Mouse (Mus musculus) right cerebral cortex, postnatal 36 days (tissue): ENCODE data around the gene Rasgrf2.
A peak's percentile ranks its signal among the peaks of the same experiment; 100 is the strongest.

Experiments
- DNase-seq, 2 experiments: peaks; one replicate each; pipeline ENCODE4 v3.0.0; 2022; ENCODE audit warnings: low spot score in 2 of 2, mixed read lengths in 1 of 2

Rasgrf2 gene

DNA sequence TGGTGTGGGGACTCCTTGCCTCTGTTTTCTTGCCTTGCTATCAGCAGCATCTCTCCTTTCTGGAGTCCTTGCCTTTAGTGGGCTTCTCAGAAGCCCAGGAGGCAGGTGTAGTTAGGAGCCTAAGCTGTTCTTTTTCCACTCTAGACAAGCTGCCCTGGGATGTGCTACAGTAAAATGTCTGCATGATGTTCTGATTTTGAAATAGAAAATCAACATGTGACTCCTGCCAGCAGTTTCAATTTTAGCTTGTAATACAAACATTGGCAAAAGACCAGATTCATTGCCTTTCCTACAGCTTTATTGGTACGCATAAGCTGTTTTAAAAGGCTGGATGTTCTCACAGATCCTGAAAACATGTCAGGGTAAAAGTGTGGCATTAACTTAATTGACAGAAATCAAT lies 176.3 kb downstream of the Rasgrf2 start:
- peak in 1 of 2 experiments; percentile 47 for DNase-seq

GRCm38 (mm10) chr13:91940113-91940512 lies 191.3 kb downstream of the Rasgrf2 start:
- DNase-seq, result no peak

DNA sequence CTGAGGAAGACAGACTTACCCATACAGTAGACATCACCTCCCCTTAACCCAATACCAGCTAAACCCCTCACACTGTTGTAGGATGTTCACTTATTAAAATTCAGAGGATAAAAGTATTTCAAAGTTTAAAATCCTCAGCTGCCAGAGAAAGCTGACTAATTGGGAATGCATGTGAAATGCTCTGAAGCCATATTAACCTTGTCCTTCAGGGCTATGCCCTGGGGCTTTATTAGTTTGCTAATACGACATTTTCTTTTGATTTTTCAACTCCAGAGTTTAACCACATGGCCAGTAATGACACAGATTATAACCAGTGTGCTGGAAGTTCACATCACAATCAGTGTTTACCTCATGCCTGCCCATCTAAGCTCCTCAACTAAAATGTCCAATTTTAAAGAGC lies 192.6 kb downstream of the Rasgrf2 start:
- no peak for DNase-seq

- DNase-seq, result no peak
Measured at GRCm38 (mm10) chr13:91937232-91937631, 194.2 kb downstream of the Rasgrf2 start.

DNA sequence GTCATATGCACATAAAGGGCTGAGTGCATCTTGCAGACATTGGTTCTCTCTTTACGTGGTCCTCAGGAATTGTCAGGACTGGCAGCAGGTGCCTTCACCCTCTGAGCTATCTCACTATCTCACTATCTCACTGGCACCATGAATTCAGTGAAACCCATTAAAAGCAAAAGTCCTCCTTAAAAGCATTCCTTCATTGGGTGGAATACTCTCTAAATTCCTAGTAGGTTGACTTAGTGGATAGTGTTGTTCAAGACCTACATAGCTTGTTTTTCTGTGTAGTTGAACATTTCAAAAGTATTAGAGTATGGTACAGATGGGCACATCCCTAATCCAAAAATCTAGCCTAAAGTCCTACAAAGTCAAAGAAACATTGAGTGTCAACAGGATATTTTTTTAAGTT lies 199.3 kb downstream of the Rasgrf2 start:
- DNase-seq, result no peak

- DNase-seq, result peak in 1 of 2 experiments; percentile 23
Measured at GRCm38 (mm10) chr13:91929943-91930726, 201.3 kb downstream of the Rasgrf2 start.

DNA sequence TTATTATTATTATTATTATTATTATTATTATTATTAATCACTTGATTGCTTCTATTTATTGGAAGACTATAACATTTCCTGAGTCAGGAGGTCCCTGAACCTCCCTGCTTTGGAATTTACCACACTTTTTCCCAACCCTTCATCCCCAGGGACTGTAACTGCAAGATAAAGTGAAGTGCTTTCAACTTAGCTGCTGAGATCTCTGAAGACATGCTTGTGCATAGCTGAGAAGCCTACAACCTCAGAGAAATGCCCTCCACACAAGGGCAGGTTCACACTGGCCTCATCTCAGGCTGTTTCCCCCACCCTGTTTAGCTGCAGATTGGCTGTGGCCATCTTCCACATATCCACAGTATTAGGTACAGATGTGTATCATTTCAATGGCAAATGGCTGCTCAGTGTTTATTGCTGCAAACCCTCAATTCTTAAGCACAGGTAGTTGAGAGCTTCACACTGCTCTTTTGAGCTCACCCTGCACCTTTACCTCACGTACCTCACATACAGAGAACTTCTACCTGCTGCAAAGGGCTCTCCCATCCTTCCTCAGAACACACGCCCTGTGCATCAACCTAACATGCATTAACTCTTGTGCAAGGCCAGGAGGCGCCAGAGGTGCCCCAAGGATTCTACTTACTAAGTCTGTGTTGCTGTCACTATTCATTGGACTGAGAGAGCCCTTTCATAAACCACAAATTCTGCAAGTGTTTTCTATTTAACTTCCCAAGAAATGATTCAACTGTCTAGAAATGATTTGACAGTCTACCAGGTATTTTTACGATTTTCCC lies 202.7 kb downstream of the Rasgrf2 start:
- DNase-seq, result no peak

DNA sequence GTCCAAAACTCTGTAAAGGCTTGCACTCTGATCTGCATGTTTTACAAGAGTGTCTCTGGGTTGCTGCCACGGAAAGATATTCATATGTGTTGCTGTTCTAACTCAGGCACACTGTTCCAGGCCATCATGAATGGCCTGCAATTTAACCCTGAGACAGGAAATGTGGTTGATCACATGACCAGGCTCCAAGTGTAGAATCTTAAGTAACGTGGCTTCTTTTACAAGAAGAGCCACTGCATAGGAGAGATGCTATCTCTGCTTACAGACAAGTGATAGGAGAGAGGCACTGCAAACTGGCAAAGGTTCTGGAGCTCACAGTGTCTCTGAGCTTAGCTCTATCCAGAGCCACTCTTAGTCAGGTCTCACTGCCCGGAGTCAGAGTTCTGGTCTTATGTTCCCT lies 210.4 kb downstream of the Rasgrf2 start:
- DNase-seq, result no peak

GRCm38 (mm10) chr13:91918764-91919163 lies 212.7 kb downstream of the Rasgrf2 start:
- no peak for DNase-seq

- DNase-seq, result no peak
Measured at GRCm38 (mm10) chr13:91917835-91918234, 213.6 kb downstream of the Rasgrf2 start.

DNA sequence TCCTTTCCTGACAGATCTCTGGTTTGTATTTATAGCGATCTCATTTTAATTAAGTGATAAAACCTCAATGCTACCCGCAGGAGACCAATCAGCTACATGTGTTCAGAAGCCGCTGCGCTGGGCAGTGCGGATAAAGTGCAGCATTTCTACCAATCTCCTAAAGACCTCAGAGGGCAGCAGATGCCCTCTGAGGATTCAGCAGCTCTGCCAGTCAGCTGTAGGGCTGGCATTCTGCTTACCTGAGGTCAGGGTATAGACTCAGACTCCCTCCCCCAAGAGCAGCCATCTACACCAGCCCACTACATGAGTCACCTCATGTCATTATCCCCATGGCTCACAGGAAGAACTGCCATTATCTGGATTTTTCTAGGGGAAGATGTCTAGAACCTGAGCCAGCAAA lies 215.1 kb downstream of the Rasgrf2 start:
- no peak for DNase-seq

- peak in 1 of 2 experiments; percentile 53 for DNase-seq
Measured at GRCm38 (mm10) chr13:91915582-91916239, 215.7 kb downstream of the Rasgrf2 start.

- DNase-seq, result no peak
Measured at GRCm38 (mm10) chr13:91915192-91915581, 216.3 kb downstream of the Rasgrf2 start.

DNA sequence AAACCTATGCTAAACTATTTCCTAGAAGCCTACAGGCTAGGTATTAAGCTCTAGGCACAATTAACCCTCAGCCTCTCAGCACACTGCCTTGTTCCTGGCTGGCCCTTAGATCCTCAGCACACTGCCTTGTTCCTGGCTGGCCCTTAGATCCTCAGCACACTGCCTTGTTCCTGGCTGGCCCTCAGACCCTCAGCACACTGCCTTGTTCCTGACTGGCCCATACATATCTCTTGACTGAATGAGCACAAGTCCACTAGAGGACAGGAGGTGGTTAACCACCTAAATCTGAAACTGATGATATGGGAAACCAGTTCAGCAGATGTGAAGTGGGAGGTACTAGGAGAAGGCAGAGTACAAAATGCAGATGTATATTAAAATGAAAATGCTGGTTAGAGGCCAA lies 219.8 kb downstream of the Rasgrf2 start:
- no peak for DNase-seq

- DNase-seq, result no peak
Measured at GRCm38 (mm10) chr13:91911211-91911610, 220.2 kb downstream of the Rasgrf2 start.

- peak; percentile 66 to 67 for DNase-seq
Measured at GRCm38 (mm10) chr13:91908202-91908980, 223.1 kb downstream of the Rasgrf2 start.

- no peak for DNase-seq
Measured at GRCm38 (mm10) chr13:91906338-91906737, 225.1 kb downstream of the Rasgrf2 start.

- no peak for DNase-seq
Measured at GRCm38 (mm10) chr13:91896476-91896875, 235.0 kb downstream of the Rasgrf2 start.

DNA sequence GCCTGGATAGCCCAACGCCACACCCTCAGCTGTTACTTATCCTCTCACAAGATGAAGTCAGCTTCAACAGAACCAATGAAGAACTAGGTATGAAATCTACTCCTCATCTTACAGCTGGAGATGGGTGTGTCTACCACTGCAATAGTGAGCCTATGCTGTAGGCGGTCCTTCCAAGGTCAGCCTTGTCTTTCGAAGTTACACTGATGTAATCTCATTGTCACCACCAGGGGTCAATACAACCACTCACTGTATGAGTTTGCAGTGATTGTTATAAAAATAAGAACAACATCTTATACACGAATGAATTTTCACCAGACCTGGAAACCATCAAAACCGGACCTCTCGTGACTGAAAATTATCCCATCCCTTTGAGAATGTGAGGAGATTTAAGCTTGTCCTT lies 238.3 kb downstream of the Rasgrf2 start:
- DNase-seq, result no peak

DNA sequence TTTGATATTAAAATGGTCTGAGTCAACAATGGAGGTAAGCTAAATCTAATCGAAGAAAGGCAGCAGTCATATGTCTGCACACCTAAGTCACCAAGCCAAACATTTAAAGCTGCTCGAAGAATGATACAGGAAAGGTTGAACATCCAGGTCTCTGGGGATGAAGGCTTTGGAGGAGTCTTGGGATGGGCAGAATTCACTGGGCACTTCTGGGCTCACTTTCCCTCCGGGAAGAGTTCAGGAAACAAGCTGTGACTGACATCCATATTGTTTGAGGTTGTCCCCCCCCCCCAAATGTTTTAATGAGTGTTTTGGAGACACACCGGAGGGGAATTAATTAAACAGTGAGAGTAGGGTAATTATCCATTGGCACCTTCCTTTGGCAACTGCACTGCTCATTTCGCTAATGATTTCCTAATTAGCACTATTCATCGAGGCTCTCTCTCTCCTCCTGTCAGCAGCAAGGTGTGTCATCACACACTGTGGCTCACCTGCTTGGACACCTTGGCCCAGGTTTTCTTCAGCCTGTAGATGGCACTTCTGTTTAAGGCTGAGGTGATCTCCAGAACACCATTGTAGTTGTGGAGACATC lies 241.3 kb downstream of the Rasgrf2 start:
- DNase-seq, result no peak

DNA sequence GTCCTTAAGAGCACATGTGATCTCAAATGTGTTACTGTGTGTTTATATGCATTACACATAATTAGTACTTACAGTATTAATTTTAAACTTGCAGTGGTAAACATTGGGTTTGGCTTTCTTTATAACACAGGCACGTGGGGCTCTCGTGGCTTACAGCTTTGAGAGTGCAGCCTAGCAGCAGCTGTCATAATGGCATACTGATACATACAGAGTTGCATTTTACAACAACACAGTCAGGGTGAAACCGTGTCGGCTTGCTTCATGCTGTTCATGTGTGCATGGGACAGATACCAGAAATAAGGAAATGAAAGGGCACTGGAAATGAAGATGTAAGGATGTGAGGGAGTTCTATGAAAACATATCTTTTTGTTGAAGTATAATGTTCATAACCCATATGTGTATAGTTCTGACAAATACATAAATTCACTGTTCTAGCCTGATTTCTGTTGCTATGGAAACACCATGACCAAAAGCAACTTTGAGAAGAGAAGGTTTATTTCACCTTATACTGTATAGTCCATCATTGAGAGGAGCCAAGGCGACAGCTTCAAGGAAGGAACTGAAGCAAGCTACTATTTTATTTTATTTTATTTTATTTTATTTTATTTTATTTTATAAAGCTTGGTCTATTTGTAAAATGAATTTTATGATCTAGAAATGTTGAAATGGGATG lies 246.6 kb downstream of the Rasgrf2 start:
- DNase-seq, result no peak
